Mouse (Mus musculus) C2C12 (cell line): Measurements from ENCODE around the gene Robo1.

Experiments
- CTCF ChIP-seq: IDR thresholded peaks from one replicate; pipeline ENCODE4 v1.5.1; 2011; ENCODE audit not compliant: control insufficient read depth, insufficient read depth, insufficient read length
- MYOG ChIP-seq: IDR thresholded peaks from one replicate; pipeline ENCODE4 v1.6.1; 2011; ENCODE audit not compliant: control insufficient read depth, insufficient read length; ENCODE audit errors: extremely low read depth

DNA sequence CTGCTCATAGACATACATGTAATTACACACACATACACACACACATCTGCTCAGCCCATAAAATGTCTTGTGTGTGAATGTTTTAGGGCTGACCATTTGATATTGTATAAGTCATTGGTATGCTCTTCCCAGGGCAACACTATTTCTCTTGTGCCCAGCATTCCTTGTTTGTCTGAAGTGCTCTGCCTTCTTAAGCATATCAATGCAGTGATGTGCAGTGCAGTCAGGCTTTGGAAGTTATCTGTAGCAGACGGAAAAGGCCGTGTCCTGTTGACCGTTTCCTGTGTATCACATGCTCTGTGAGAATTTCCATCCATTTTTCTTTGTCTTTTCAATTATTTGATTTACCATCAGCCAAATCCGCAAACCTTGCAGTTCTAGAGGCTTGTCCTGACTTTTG, 412.9 kb downstream of the Robo1 start:
- TF ChIP-seq MYOG, result no peak
- no peak for TF ChIP-seq CTCF
